Mouse (Mus musculus) macrophage (primary cell): ENCODE measurements at regions not wholly inside any gene's neighbourhood (a gene's known extent, or its start where the extent isn't known, plus 50 kb on each side); places are given as distances from the start of the nearest gene placed in this dataset.
A peak's percentile ranks its signal among the peaks of the same experiment; 100 is the strongest.

Experiments used
- H3K27ac ChIP-seq: fragments of 350-480 bp; formaldehyde crosslinking; 2 replicates; pipeline ENCODE4 v1.9.0; 2021
- H3K36me3 ChIP-seq: fragments of 350-480 bp; formaldehyde crosslinking; 2 replicates; pipeline ENCODE4 v1.9.0; 2021; ENCODE audit errors: inconsistent target
- H3K4me3 ChIP-seq: fragments of 350-480 bp; formaldehyde crosslinking; 2 replicates; pipeline ENCODE4 v1.9.0; 2021; ENCODE audit errors: inconsistent target
- H3K79me2 ChIP-seq: fragments of 350-480 bp; formaldehyde crosslinking; 2 replicates; pipeline ENCODE4 v1.9.0; 2021; ENCODE audit errors: inconsistent target
- WGBS: methylation state at CpG from one replicate; pipeline ENCODE4 v1.1.7; 2026; ENCODE audit warnings: inconsistent platforms; ENCODE audit not compliant: missing documents; 5-methylcytosine and 5-hydroxymethylcytosine counted together

DNA sequence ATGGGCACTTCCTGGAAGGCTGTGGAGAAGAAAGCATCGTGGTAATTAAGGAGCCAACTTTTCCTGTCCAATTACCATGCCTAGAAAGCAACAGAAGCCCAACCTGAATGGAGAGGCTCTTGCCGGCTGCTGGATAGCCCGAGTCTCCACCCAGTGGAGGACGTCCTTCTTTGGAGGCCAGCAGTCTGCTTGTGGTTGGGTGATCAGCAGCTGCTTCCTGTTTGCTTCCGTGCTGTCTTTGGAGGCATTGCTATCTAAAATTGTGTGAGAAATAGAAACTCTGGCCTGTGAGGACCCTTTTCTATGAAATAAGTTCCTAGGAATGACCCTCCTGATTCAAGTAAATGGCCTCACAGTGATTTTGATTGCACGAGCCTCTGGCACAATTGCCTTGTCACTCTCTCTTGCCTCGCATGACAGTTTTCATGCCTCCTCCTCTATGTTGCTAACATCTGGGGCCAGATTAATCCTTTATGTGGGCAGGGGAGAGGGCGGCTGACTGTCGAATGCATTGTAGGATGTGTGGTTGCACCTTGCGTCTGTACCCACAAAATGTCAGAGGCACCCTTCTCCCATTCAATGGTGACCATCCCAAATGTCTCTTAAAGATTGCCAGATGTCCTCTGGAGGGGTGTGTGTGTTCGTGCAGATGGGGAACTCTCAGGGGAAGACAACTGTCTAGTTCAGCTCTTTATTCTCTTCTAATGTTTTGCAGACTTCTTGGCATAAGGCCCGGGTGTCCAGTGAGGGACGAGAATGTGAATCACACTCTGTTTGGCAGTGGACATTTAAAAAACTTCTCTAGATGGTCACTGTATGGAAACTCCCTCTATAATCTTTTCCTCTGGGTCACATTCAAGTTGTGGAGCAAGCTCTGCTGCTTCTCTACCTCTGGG lies 374.6 kb downstream of the Gm49356 start:
- no peaks in the 10 kb centered on the region for H3K79me2 ChIP-seq
- H3K36me3 ChIP-seq = no peaks in the 10 kb centered on the region

More for the DNA sequence above, 374.6 kb downstream of the Gm49356 start:
- H3K4me3 ChIP-seq = no peak overlapping the region
- H3K27ac ChIP-seq = peak overlapping the region; percentile 78
- 22% methylated on average over 13 of the region's 13 CpGs for WGBS
